Mouse (Mus musculus) C2C12 (cell line): ENCODE results near the gene 1700016D06Rik. TPM values are rescaled to one million over a fixed set of nuclear protein-coding genes. Genes with fewer than 3 reads are reported as not detected.

Experiments
- H3K27me3 ChIP-seq: one replicate; pipeline ENCODE4 v1.6.1; 2011; ENCODE audit not compliant: control insufficient read depth, insufficient read depth, insufficient read length
- H3K36me3 ChIP-seq: one replicate; pipeline ENCODE4 v1.6.1; 2011; ENCODE audit not compliant: control insufficient read depth, insufficient read depth
- H3K4me3 ChIP-seq: one replicate; pipeline ENCODE4 v1.5.1; 2011; ENCODE audit warnings: mild to moderate bottlenecking, control low read depth; ENCODE audit not compliant: poor library complexity, insufficient read depth, severe bottlenecking
- H3K79me2 ChIP-seq: one replicate; pipeline ENCODE4 v1.6.1; 2011; ENCODE audit not compliant: control insufficient read depth, insufficient read depth
- H3K79me3 ChIP-seq: one replicate; pipeline ENCODE4 v1.6.1; 2011; ENCODE audit warnings: low read depth, control low read depth
- H3ac ChIP-seq: one replicate; pipeline ENCODE3; 2011; ENCODE audit warnings: low read depth; ENCODE audit not compliant: control insufficient read depth, insufficient read length
- CEBPB ChIP-seq: IDR thresholded peaks from one replicate; pipeline ENCODE4 v1.6.1; 2011; ENCODE audit warnings: low read depth, mild to moderate bottlenecking, control low read depth, moderate library complexity
- CTCF ChIP-seq: IDR thresholded peaks from one replicate; pipeline ENCODE4 v1.5.1; 2011; ENCODE audit not compliant: control insufficient read depth, insufficient read depth, insufficient read length
- FOSL1 ChIP-seq: IDR thresholded peaks from one replicate; pipeline ENCODE4 v1.8.0; 2011; ENCODE audit warnings: mild to moderate bottlenecking, low read length; ENCODE audit not compliant: poor library complexity, insufficient read depth, severe bottlenecking
- MAX ChIP-seq: IDR thresholded peaks from one replicate; pipeline ENCODE4 v1.6.1; 2011; ENCODE audit warnings: mild to moderate bottlenecking, control low read depth
- MYOD1 ChIP-seq: IDR thresholded peaks from one replicate; pipeline ENCODE4 v1.6.1; 2011; ENCODE audit warnings: low read depth; ENCODE audit not compliant: control insufficient read depth, insufficient read length
- MYOG ChIP-seq: IDR thresholded peaks from one replicate; pipeline ENCODE4 v1.6.1; 2011; ENCODE audit not compliant: control insufficient read depth, insufficient read length; ENCODE audit errors: extremely low read depth
- USF1 ChIP-seq: IDR thresholded peaks from one replicate; pipeline ENCODE4 v1.6.1; 2011; ENCODE audit warnings: low read depth, mild to moderate bottlenecking, control low read depth, moderate library complexity
- polyA plus RNA-seq: library from polyadenylated mRNA; unstranded; fragments of >200 nt; fragmentation: generic; extraction: Trizol; gene quantifications from one replicate; pipeline ENCODE4 v1.2.1, GENCODE M21; 2012; ENCODE audit warnings: missing spikeins

The 1700016D06Rik gene
- polyA plus RNA-seq, 1 experiment, result not detected

- Histone ChIP-seq H3K27me3 (peaks cover 77% of the 10 kb centered on the region), H3K36me3 (no peaks in the 10 kb centered on the region), H3ac (no peak overlapping the region), H3K79me3 (no peaks in the 10 kb centered on the region), H3K4me3 (no peak overlapping the region), H3K79me2 (no peaks in the 10 kb centered on the region)
- TF ChIP-seq CTCF (no peak), FOSL1 (no peak), USF1 (no peak), CEBPB (no peak), MAX (no peak), MYOG (no peak), MYOD1 (no peak)
Observed at GRCm38 (mm10) chr8:11737096-11737495, 36.2 kb upstream of the 1700016D06Rik start.

GRCm38 (mm10) chr8:11735672-11736235 lies 34.9 kb upstream of the 1700016D06Rik start:
- no peaks in the 10 kb centered on the region for H3K79me2 ChIP-seq
- no peak overlapping the region for H3K4me3 ChIP-seq
- H3K36me3 ChIP-seq, result no peaks in the 10 kb centered on the region
- H3K79me3 ChIP-seq, result no peaks in the 10 kb centered on the region
- TF ChIP-seq CEBPB (no peak), FOSL1 (no peak), USF1 (no peak), MYOG (no peak), MYOD1 (no peak)
- H3K27me3 ChIP-seq, result peaks cover 74% of the 10 kb centered on the region
- no peak overlapping the region for H3ac ChIP-seq

GRCm38 (mm10) chr8:11730271-11730940 lies 29.5 kb upstream of the 1700016D06Rik start:
- no peaks in the 10 kb centered on the region for H3K79me3 ChIP-seq
- peaks cover 86% of the 10 kb centered on the region for H3K27me3 ChIP-seq
- H3K36me3 ChIP-seq, result no peaks in the 10 kb centered on the region
- no peak overlapping the region for H3ac ChIP-seq
- TF ChIP-seq CTCF, result no peak
- TF ChIP-seq CEBPB, result no peak
- no peak for TF ChIP-seq MYOD1
- no peak for TF ChIP-seq MYOG
- TF ChIP-seq FOSL1, result no peak
- TF ChIP-seq USF1, result no peak
- TF ChIP-seq MAX, result no peak
- no peaks in the 10 kb centered on the region for H3K79me2 ChIP-seq
- no peak overlapping the region for H3K4me3 ChIP-seq

- Histone ChIP-seq H3K27me3 (peaks cover 84% of the 10 kb centered on the region), H3K79me3 (no peaks in the 10 kb centered on the region), H3K79me2 (no peaks in the 10 kb centered on the region), H3ac (no peak overlapping the region), H3K36me3 (no peaks in the 10 kb centered on the region), H3K4me3 (no peak overlapping the region)
- TF ChIP-seq CEBPB (no peak), MAX (no peak), MYOG (no peak), MYOD1 (no peak), CTCF (no peak), USF1 (no peak), FOSL1 (no peak)
Observed at GRCm38 (mm10) chr8:11728482-11729295, 27.8 kb upstream of the 1700016D06Rik start.

GRCm38 (mm10) chr8:11727651-11728481 lies 27.0 kb upstream of the 1700016D06Rik start, which contains the start of gene Arhgef7:
Gene Arhgef7 (plus strand): TSS chr8:11727721.
- no peaks in the 10 kb centered on the region for H3K79me2 ChIP-seq
- no peak within 1 kb of the TSS for H3ac ChIP-seq
- H3K79me3 ChIP-seq, result no peaks in the 10 kb centered on the region
- no peaks in the 10 kb centered on the region for H3K36me3 ChIP-seq
- H3K4me3 ChIP-seq, result no peak within 1 kb of the TSS
- peaks cover 79% of the 10 kb centered on the region for H3K27me3 ChIP-seq
- TF ChIP-seq CTCF (no peak), MAX (no peak), CEBPB (no peak), USF1 (no peak), MYOD1 (no peak), FOSL1 (no peak), MYOG (no peak)
